ENCODE assay signal across 8 mouse cellular contexts in genomic region chr10:75834250-75834649, GRCm38 (mm10). TPM values are rescaled to one million over a fixed set of nuclear protein-coding genes. Genes with fewer than 3 reads are reported as not detected.
DNase-seq lines count a peak whose midpoint lies in the region; ATAC-seq and TF ChIP-seq lines count a peak whose summit lies in the region.

No protein-coding gene starts in this region.

- H3K9me3 ChIP-seq in lung, embryonic 15.5 days = no peaks in the 10 kb centered on the region

- peak overlapping the region; percentile 44 for H3K4me3 ChIP-seq in left cerebral cortex, adult 2 months
- H3K4me3 ChIP-seq in heart, adult 2 months = peak overlapping the region; percentile 48
- H3K4me3 ChIP-seq in kidney, adult 2 months (ENCODE audit: insufficient read depth, low read depth, low read length) = peak overlapping the region; percentile 62
- peak overlapping the region; percentile 47 for H3K4me3 ChIP-seq in lung, embryonic 15.5 days
- H3K4me3 ChIP-seq in olfactory bulb, adult 2 months (ENCODE audit: insufficient read depth, low read depth, low read length) = peak overlapping the region; percentile 41

- peak; percentile 91 for TF ChIP-seq POLR2A in heart, adult 2 months (IDR thresholded peaks at IDR 0.05; ENCODE audit: insufficient read depth, low read depth, low read length)
- peak; percentile 89 for TF ChIP-seq POLR2A in kidney, adult 2 months (IDR thresholded peaks at IDR 0.05; ENCODE audit: low read depth, low read length)
- no peak for TF ChIP-seq POLR2A in olfactory bulb, adult 2 months (IDR thresholded peaks at IDR 0.05; ENCODE audit: insufficient read depth, low read depth, low read length)

- intact Hi-C loops in left cerebral cortex, adult 2 months (cut with DNase I) = loop anchor here (5.0 kb wide), 1 partner anchor 37 kb away; the partner anchor contains the start of gene Gstt1
- intact Hi-C loops in heart, adult 2 months (cut with DNase I) = loop anchor here (2.0 to 5.0 kb wide), 2 partner anchors 19 to 52 kb away; partner anchors contain the start of genes Gm20441 and Gstt3

- H3K4me2 ChIP-seq in lung, embryonic 15.5 days = peak overlapping the region; percentile 82

- TF ChIP-seq CTCF in left cerebral cortex, adult 2 months (IDR thresholded peaks at IDR 0.05) = no peak
- TF ChIP-seq CTCF in heart, adult 2 months (IDR thresholded peaks at IDR 0.05) = no peak
- no peak for TF ChIP-seq CTCF in kidney, adult 2 months (conservative IDR thresholded peaks at IDR 0.05; ENCODE audit: insufficient read depth, insufficient read length, low read depth, low read length)
- TF ChIP-seq CTCF in olfactory bulb, adult 2 months (IDR thresholded peaks at IDR 0.05; ENCODE audit: insufficient read depth, low read depth, low read length) = no peak

- no peak for ATAC-seq in lung, embryonic 15.5 days (ENCODE audit: borderline replicate concordance, extremely low read depth, low FRiP score, low TSS enrichment)

- H3K27me3 ChIP-seq in heart, adult 2 months (ENCODE audit: control insufficient read depth, insufficient read depth, low read length) = no peaks in the 10 kb centered on the region
- no peaks in the 10 kb centered on the region for H3K27me3 ChIP-seq in kidney, adult 2 months (replicated peaks; ENCODE audit: control insufficient read depth, insufficient read depth, low read length)
- H3K27me3 ChIP-seq in lung, embryonic 15.5 days = no peaks in the 10 kb centered on the region

- under 1% methylated on average over 21 of the region's 21 CpGs for WGBS in heart, adult 2 months
- WGBS in kidney, adult 2 months = under 1% methylated on average over 21 of the region's 21 CpGs
- WGBS in lung, embryonic 15.5 days = under 1% methylated on average over 21 of the region's 21 CpGs
- 6% methylated on average over 21 of the region's 21 CpGs for WGBS in olfactory bulb, adult 2 months

- no peak; the same call in 1 of the 2 replicates for TF ChIP-seq EP300 in heart, adult 2 months (IDR thresholded peaks at IDR 0.05; ENCODE audit: insufficient read depth, low read depth, low read length)

- no peaks in the 10 kb centered on the region for H3K79me2 ChIP-seq in heart, adult 2 months (replicated peaks; ENCODE audit: control insufficient read depth, insufficient read depth, low read length)

- no peaks in the 10 kb centered on the region for H3K36me3 ChIP-seq in heart, adult 2 months (ENCODE audit: control insufficient read depth, insufficient read depth, low read length)
- H3K36me3 ChIP-seq in kidney, adult 2 months (ENCODE audit: control insufficient read depth, insufficient read depth, low read length) = no peaks in the 10 kb centered on the region; the same call in 1 of the 2 replicates
- no peaks in the 10 kb centered on the region for H3K36me3 ChIP-seq in lung, embryonic 15.5 days

- H3K27ac ChIP-seq in left cerebral cortex, adult 2 months = peak overlapping the region; percentile 24; the same call in 1 of the 2 replicates
- peak overlapping the region; percentile 81 for H3K27ac ChIP-seq in heart, adult 2 months
- H3K27ac ChIP-seq in kidney, adult 2 months (ENCODE audit: insufficient read depth, low read depth, low read length) = peak overlapping the region; percentile 96
- H3K27ac ChIP-seq in lung, embryonic 15.5 days = peak overlapping the region; percentile 90
- 0 out of 2 replicates have a peak overlapping the region, but pooled peaks have one; percentile 32 for H3K27ac ChIP-seq in olfactory bulb, adult 2 months (ENCODE audit: insufficient read depth, low read depth, low read length)

- H3K4me1 ChIP-seq in heart, adult 2 months (ENCODE audit: control insufficient read depth, insufficient read depth, low read length) = peaks cover 2% of the 10 kb centered on the region
- peaks cover 8% of the 10 kb centered on the region; the same call in 1 of the 2 replicates for H3K4me1 ChIP-seq in kidney, adult 2 months (ENCODE audit: control insufficient read depth, insufficient read depth, low read length)
- peaks cover 49% of the 10 kb centered on the region for H3K4me1 ChIP-seq in lung, embryonic 15.5 days
- peaks cover 19% of the 10 kb centered on the region for H3K4me1 ChIP-seq in olfactory bulb, adult 2 months (ENCODE audit: control insufficient read depth, insufficient read depth, low read length)

- DNase-seq in left cerebral cortex, adult 2 months (ENCODE audit: extremely low spot score in 1 of 2, low spot score in 2 of 2) = no peak
- no peak for DNase-seq in left cerebral cortex, adult 18-20 months (ENCODE audit: low spot score in 2 of 2)
- peak; percentile 67 for DNase-seq in embryo, embryonic 11.5 days (ENCODE audit: low read depth, low spot score)
- peak; percentile 85 to 87 for DNase-seq in heart, adult 2 months
- DNase-seq in kidney, adult 2 months = peak; percentile 96
- peak; percentile 75 for DNase-seq in thymus, postnatal 36 days

- H3K9ac ChIP-seq in heart, adult 2 months (ENCODE audit: low read depth, low read length) = peak overlapping the region; percentile 57
- H3K9ac ChIP-seq in lung, embryonic 15.5 days = peak overlapping the region; percentile 52

RNA-seq across cellular contexts. Expression of gene Gstt2, which starts 3.0 kb away (rescaled TPM):
- total RNA-seq in left cerebral cortex, adult 2 months (2021) = 1 to 10 TPM; 4.6 to 4.8 TPM
- total RNA-seq in left cerebral cortex, adult 18-20 months (2021) = 1 to 10 TPM; 4.3 to 5.0 TPM
- 10 to 100 TPM in 1 of 2 experiments, 1 to 10 TPM in 1; 8.0 to 12.8 TPM for total RNA-seq in heart, adult 2 months (2021)
- polyA plus RNA-seq in heart, adult 2 months (2012; rRNA removed) = 53.4 and 69.1 TPM in 2 replicates
- polyA plus RNA-seq in kidney, adult 2 months (2012; rRNA removed) = 1,054 and 1,473 TPM in 2 replicates
- polyA plus RNA-seq in lung, embryonic 15.5 days (2015; fragmentation: Nextera tagmentation; extraction: Ambion mirVana) = 37.3 and 39.1 TPM in 2 replicates
- not detected in 2 replicates for polyA plus RNA-seq in olfactory bulb, adult 2 months (2012; ENCODE audit: insufficient read depth, insufficient read length, low replicate concordance, missing spikeins)

RNA-seq across cellular contexts. Expression of gene Gstt4, which starts 11.9 kb away (rescaled TPM):
- not detected for total RNA-seq in left cerebral cortex, adult 2 months (2021)
- not detected for total RNA-seq in left cerebral cortex, adult 18-20 months (2021)
- total RNA-seq in heart, adult 2 months (2021) = not detected
- 0.29 and 0.44 TPM in 2 replicates for polyA plus RNA-seq in heart, adult 2 months (2012; rRNA removed)
- 0.11 and 0.23 TPM in 2 replicates for polyA plus RNA-seq in kidney, adult 2 months (2012; rRNA removed)
- not detected in 2 replicates for polyA plus RNA-seq in lung, embryonic 15.5 days (2015; fragmentation: Nextera tagmentation; extraction: Ambion mirVana)
- not detected in 2 replicates for polyA plus RNA-seq in olfactory bulb, adult 2 months (2012; ENCODE audit: insufficient read depth, insufficient read length, low replicate concordance, missing spikeins)

RNA-seq across cellular contexts. Expression of gene Mif, which starts 25.8 kb away (rescaled TPM):
- total RNA-seq in left cerebral cortex, adult 2 months (2021) = 100 to 1,000 TPM; 475 to 526 TPM
- total RNA-seq in left cerebral cortex, adult 18-20 months (2021) = 100 to 1,000 TPM; 526 to 535 TPM
- total RNA-seq in heart, adult 2 months (2021) = 100 to 1,000 TPM; 200 to 220 TPM
- 375 and 556 TPM in 2 replicates for polyA plus RNA-seq in heart, adult 2 months (2012; rRNA removed)
- polyA plus RNA-seq in kidney, adult 2 months (2012; rRNA removed) = 3,280 and 4,796 TPM in 2 replicates
- 1,625 and 1,841 TPM in 2 replicates for polyA plus RNA-seq in lung, embryonic 15.5 days (2015; fragmentation: Nextera tagmentation; extraction: Ambion mirVana)
- polyA plus RNA-seq in olfactory bulb, adult 2 months (2012; ENCODE audit: insufficient read depth, insufficient read length, low replicate concordance, missing spikeins) = not detected in 2 replicates

RNA-seq across cellular contexts. Expression of gene Gstt1, which starts 35.9 kb away (rescaled TPM):
- 10 to 100 TPM; 11.0 to 12.2 TPM for total RNA-seq in left cerebral cortex, adult 2 months (2021)
- 10 to 100 TPM; 14.2 to 16.5 TPM for total RNA-seq in left cerebral cortex, adult 18-20 months (2021)
- 10 to 100 TPM; 15.8 to 16.8 TPM for total RNA-seq in heart, adult 2 months (2021)
- polyA plus RNA-seq in heart, adult 2 months (2012; rRNA removed) = 52.1 and 58.5 TPM in 2 replicates
- 492 and 514 TPM in 2 replicates for polyA plus RNA-seq in kidney, adult 2 months (2012; rRNA removed)
- 31.7 and 31.9 TPM in 2 replicates for polyA plus RNA-seq in lung, embryonic 15.5 days (2015; fragmentation: Nextera tagmentation; extraction: Ambion mirVana)
- polyA plus RNA-seq in olfactory bulb, adult 2 months (2012; ENCODE audit: insufficient read depth, insufficient read length, low replicate concordance, missing spikeins) = not detected in 2 replicates

RNA-seq across cellular contexts. Expression of gene Gstt3, which starts 53.0 kb away (rescaled TPM):
- total RNA-seq in left cerebral cortex, adult 2 months (2021) = 1 to 10 TPM; 1.7 to 2.8 TPM
- total RNA-seq in left cerebral cortex, adult 18-20 months (2021) = 1 to 10 TPM; 2.5 to 2.6 TPM
- 1 to 10 TPM; 2.9 to 5.7 TPM for total RNA-seq in heart, adult 2 months (2021)
- 7.1 and 9.0 TPM in 2 replicates for polyA plus RNA-seq in heart, adult 2 months (2012; rRNA removed)
- 97.4 and 108 TPM in 2 replicates for polyA plus RNA-seq in kidney, adult 2 months (2012; rRNA removed)
- 27.7 and 27.8 TPM in 2 replicates for polyA plus RNA-seq in lung, embryonic 15.5 days (2015; fragmentation: Nextera tagmentation; extraction: Ambion mirVana)
- not detected in 2 replicates for polyA plus RNA-seq in olfactory bulb, adult 2 months (2012; ENCODE audit: insufficient read depth, insufficient read length, low replicate concordance, missing spikeins)

Comparison
In these comparisons a context has a peak if more than half of its experiments do, and no peak if none do; other contexts are left out.
1. DNase-seq: peak in embryo, embryonic 11.5 days (single experiment), heart, adult 2 months (2 of 2), kidney, adult 2 months (single experiment) and thymus, postnatal 36 days (2 of 2); none in left cerebral cortex, adult 2 months (0 of 2) and left cerebral cortex, adult 18-20 months (0 of 2).
2. H3K27ac ChIP-seq: peak in every context shown above with its lines; median percentile 96 in kidney, adult 2 months; 90 in lung, embryonic 15.5 days; 81 in heart, adult 2 months; 32 in olfactory bulb, adult 2 months; 24 in left cerebral cortex, adult 2 months.
3. RNA of gene Gstt2, which starts 3.0 kb away (polyA plus RNA-seq): 1,054 to 1,473 TPM in kidney, adult 2 months, 53.4 to 69.1 TPM in heart, adult 2 months and 37.3 to 39.1 TPM in lung, embryonic 15.5 days; not detected in olfactory bulb, adult 2 months; every median in the first group is over 10 times any median in the second.
4. RNA of gene Mif, which starts 25.8 kb away (polyA plus RNA-seq): 3,280 to 4,796 TPM in kidney, adult 2 months, 1,625 to 1,841 TPM in lung, embryonic 15.5 days and 375 to 556 TPM in heart, adult 2 months; not detected in olfactory bulb, adult 2 months; every median in the first group is over 100 times any median in the second.
5. Peak in every context shown above with its lines, with median percentiles within 50 percentile points of each other: H3K4me3 ChIP-seq.